Mouse (Mus musculus) urinary bladder, postnatal 0 days (tissue): ENCODE results near the gene Pdcd2. TPM values are rescaled to one million over a fixed set of nuclear protein-coding genes. Genes with fewer than 3 reads are reported as not detected.

Experiments used
- polyA plus RNA-seq: library from polyadenylated mRNA; unstranded; fragments of >200 nt; fragmentation: Nextera tagmentation; extraction: Ambion mirVana; gene quantifications from 2 replicates; pipeline ENCODE4 v1.2.1, GENCODE M21; 2015

Pdcd2 gene
- polyA plus RNA-seq = 25.5 and 26.4 TPM in 2 replicates

DNA sequence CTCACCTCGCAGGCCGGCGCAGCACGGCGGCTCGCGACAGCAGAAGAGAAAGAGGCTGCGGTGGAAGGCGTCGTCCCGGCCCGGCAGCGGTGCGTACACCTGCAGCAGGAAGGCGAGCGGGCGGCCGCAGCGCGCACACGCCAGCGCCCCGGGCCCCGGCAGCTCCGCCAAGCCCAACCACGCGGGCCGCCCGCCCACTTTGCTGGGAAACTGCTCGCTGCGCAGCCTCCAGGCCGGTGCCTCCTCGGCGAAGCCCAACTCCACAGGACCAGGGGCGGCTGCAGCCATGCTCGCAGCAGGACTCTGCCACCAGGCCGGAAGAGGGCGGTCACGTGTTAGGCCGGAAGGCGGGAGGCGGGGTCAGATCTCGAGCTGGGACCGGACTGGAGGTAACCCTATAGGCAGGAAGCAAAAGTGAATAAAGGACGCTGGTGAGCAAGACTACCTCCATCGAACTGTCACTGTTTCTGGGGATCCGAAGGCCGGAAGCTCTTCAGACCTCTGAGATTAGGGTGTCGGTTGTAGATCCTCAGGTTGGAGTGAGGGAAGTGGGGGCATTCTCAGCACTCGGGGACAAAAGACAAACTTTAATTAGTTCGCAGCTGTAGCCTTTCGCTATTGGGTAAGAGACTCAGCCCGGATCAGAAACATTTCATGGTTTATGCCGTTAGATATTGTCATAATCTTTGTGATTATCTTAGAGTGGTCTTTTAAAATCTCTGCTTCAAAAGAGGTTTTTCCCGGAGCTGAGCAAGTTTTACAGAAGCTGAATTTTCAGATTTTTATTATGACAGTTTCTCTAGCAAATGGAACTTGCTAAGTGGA, at the start of gene Pdcd2:
TSS of gene Pdcd2 (minus strand) at position 316 of the 825 bp plus-strand sequence.

DNA sequence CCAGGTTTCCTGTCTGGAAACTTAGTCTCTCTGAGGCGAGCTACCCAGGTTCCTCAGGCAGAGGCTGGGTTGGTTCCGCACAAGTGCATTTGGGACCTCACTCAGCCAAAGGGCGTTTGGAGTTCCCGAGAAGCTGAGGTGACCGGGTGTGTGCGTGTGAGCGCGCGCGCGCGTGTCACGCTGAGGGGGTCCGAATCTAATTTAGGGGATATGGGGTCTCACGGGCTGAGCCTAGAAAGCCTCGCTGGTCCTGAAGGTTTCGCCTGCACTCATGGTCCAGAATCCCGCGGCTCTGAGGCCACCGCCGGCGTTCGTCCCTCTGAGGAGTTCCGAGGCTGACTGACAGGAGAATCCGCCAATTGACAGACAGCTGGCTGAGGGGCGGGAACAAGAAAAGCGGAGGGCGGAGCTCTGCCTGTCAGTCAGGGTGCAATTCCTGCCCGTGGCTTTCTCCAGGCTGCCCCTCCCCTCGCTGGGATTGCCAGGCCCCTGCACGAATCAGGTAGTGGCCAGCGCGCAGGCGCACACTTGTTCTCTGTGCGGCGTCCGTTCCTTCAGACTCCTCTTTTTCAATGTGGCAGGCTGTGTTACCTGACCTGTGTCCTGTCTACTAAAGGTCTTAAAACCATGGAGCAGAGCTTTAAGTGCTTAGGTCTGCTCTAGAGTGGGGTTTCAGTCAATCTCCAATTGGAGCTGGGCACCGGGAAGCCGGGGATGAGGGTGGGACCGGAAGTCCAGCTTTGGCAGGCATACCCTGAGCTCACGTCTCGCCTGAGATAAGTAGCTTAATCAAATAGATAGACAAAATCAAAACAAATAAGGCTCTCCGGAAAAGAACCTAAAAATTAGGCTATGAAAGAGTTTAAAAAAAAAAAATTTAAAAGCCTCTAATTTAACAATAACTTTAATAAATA, 37.2 kb upstream of the Pdcd2 start, which contains the start of gene Prdm9:
TSS of gene Prdm9 (minus strand) at position 341 of the 914 bp plus-strand sequence.

DNA sequence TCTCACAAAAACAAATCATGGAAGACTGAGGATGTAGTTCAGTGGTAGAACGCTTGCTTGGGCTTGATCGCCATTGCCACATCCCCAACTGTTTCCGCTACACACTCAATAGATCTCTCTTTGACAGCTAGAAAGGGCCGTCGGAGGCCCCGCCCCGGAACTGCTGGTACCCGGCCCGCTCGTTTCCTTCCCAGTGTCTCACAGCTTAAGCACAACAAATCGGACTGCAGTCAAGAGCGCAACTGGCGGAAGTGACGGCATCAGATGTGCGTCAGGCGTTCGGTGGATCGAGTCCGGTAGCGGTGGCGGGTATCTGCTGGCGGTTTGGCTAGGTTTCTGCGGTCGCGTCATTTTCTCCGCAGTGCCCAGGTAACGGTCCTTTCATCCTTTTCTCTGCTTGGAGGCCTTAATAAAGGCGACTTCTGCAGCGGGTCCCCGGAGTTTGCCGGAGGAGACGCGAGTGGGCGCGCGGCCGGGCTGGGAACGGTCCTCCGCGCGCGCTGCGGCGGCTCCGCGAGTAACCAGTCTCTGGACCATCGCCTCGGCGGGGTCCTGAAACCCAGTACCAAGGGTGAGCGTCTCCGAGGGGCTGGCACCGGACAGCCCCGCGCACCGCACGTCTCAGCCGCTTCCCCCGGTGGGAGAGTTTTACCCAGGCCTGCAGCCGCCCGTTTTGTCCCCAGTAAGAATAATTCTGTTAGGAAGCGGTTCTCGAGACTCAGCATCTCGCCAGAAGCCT, 27.3 kb downstream of the Pdcd2 start, which contains the start of the genes Psmb1 and Tbp:
TSS of gene Psmb1 (minus strand) at position 96 of the 739 bp plus-strand sequence.
TSS of gene Tbp (plus strand) at position 233 of the 739 bp plus-strand sequence.

Other genes starting within 250 kb of the Pdcd2 start
- 1.3 and 1.9 TPM in 2 replicates for gene Dll1, start 150.4 kb downstream of the Pdcd2 start, polyA plus RNA-seq
- 10.9 and 12.3 TPM in 2 replicates for gene Fam120b, start 131.1 kb downstream of the Pdcd2 start, polyA plus RNA-seq
- gene Psmb1, start 27.6 kb downstream of the Pdcd2 start, polyA plus RNA-seq = 205 and 219 TPM in 2 replicates
- gene Tbp, start 27.4 kb downstream of the Pdcd2 start, polyA plus RNA-seq = 17.7 and 19.2 TPM in 2 replicates
- 0.93 and 1.0 TPM in 2 replicates for gene Prdm9, start 37.1 kb upstream of the Pdcd2 start, polyA plus RNA-seq
- gene Chd1, start 177.7 kb upstream of the Pdcd2 start, polyA plus RNA-seq = 14.2 and 15.4 TPM in 2 replicates